Mouse (Mus musculus): ENCODE measurements around the gene Stk10. TPM values are rescaled to one million over a fixed set of nuclear protein-coding genes. Genes with fewer than 3 reads are reported as not detected.
"Not testable (repeated sequence)": the region's sequence is repeated elsewhere in the genome, so short reads cannot be mapped to it uniquely, and the experiment has no call there.

The Stk10 gene
- 10 to 100 TPM in 1 of 2 experiments, 1 to 10 TPM in 1; 9.8 to 11.0 TPM for total RNA-seq (2021)

DNA sequence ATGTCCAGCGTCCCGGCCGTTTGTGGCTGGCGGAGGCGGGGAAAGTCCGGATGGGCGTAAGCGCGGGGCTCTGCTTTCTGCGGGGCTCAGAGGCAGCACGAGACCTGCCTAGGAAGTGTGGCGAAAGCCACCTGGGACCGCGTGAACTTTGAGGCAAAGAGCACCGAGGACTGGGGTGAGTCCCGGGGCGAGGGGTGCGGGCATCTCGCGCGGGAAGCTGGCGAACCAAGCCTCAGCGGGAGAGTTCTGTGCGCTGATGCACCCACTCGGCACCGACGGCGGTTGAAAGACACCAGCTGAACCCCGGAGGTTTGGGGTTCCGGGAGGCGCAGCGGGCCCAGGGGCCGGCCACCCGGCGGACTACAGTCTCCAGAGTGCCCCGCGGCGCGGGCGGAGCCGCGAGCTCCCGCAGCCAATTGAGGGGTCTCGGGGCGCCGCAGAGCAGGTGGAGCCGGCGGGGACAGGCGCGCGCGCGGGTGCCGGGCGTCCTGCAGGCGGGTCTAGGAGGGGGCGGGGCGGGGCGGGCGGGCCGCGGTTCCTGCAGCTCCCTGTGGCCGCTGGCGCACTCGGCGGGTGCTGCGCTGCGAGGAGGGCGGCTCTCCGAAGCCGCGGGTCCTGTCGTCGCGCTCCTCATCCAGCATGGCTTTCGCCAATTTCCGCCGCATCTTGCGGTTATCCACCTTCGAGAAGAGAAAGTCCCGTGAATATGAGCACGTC is at the start of gene Stk10:
TSS of gene Stk10 (plus strand) at position 541 of the 717 bp plus-strand sequence.
- DNase-seq (ENCODE audit: low spot score): peak; percentile 88
- intact Hi-C loops (cut with DNase I): loop anchor here (5.0 kb wide), 2 partner anchors 34 to 76 kb away; partner anchors contain the start of gene Ubtd2

- intact Hi-C loops (cut with DNase I): no loop called here
- DNase-seq (ENCODE audit: low spot score): no peak
These were observed 47.8 kb upstream of the Stk10 start for GRCm38 (mm10) chr11:32485290-32485689.

GRCm38 (mm10) chr11:32486621-32487020 is 46.5 kb upstream of the Stk10 start:
- intact Hi-C loops (cut with DNase I): no loop called here

GRCm38 (mm10) chr11:32487501-32487900 is 45.6 kb upstream of the Stk10 start:
- no peak for DNase-seq (ENCODE audit: low spot score)
- intact Hi-C loops (cut with DNase I): no loop called here

More at GRCm38 (mm10) chr11:32486621-32487020, 46.5 kb upstream of the Stk10 start:
- no peak for DNase-seq (ENCODE audit: low spot score)

DNA sequence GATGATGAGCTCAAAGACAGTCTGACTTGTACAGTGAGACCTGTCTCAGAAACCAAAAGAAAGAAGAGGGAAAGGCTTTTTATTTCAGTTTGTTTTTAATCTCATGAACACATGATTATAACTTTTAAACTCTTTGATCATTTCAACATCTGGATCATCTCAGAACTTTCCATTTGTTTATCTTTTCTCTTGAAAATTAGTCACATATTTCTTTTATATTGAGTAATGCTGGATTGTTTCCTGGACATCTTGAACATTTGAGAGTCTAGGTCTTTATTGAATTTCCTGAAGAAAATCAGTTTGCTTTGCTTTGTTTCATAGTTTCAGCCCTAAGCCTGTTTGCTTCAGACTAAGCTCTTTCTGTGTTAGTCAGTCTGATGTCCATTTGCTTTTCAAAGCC is 44.8 kb upstream of the Stk10 start:
- intact Hi-C loops (cut with DNase I): no loop called here
- no peak for DNase-seq (ENCODE audit: low spot score)

- no peak for DNase-seq (ENCODE audit: low spot score)
- intact Hi-C loops (cut with DNase I): no loop called here
These were observed 44.1 kb upstream of the Stk10 start for GRCm38 (mm10) chr11:32488808-32489670.

GRCm38 (mm10) chr11:32491079-32491478 is 42.0 kb upstream of the Stk10 start:
- no peak for DNase-seq (ENCODE audit: low spot score)
- intact Hi-C loops (cut with DNase I): loop anchor here (5.0 kb wide), 1 partner anchor 34 kb away; the partner anchor contains the start of gene Ubtd2

DNA sequence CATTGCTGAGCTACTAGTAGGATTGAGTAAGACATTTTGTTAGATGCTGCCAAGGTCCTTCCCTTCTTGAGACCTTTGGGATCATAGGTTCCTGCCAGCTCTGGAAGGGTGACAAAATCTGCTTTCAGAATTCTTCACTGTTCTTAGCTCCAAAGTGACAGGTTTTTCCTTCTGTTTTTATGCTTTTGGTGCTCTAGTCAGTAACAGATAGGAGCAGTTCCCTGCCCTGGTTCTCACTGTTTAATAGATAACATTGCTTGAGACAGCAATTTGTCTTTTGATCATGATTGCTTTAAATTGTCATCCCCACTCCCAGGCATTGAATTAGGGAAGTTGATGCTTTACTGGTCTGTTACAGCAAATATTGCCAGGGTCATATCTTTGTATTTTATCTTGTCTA is 39.8 kb upstream of the Stk10 start:
- intact Hi-C loops (cut with DNase I): loop anchor here (5.0 kb wide), 1 partner anchor 36 kb away; the partner anchor contains the start of gene Ubtd2

GRCm38 (mm10) chr11:32495283-32495682 is 37.8 kb upstream of the Stk10 start:
- intact Hi-C loops (cut with DNase I): no loop called here
- DNase-seq (ENCODE audit: low spot score): no peak

More for the DNA sequence above, 39.8 kb upstream of the Stk10 start:
- DNase-seq (ENCODE audit: low spot score): no peak

GRCm38 (mm10) chr11:32498757-32499535 is 34.2 kb upstream of the Stk10 start:
- intact Hi-C loops (cut with DNase I): no loop called here
- no peak for DNase-seq (ENCODE audit: low spot score)

GRCm38 (mm10) chr11:32499931-32500330 is 33.2 kb upstream of the Stk10 start:
- DNase-seq (ENCODE audit: low spot score): no peak
- intact Hi-C loops (cut with DNase I): no loop called here

DNA sequence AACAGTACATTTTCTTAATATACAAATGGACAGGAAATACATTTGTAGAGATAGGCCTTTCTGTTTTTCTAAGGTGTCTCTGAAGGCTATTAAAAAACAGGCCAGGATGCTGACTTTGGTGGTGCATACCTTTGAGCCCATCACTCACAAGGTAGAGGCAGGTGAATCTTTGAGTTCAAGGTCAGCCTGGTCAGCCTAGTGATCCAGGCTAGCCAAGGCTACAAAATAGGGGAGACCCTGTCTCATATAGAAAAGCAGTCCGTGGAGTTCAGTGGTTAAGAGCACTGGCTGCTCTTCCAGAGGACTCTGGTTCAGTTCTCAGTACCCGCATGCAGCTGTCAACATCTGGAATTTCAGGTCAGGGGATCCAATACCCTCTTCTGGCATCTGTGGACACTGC is 29.4 kb upstream of the Stk10 start:
- DNase-seq (ENCODE audit: low spot score): no peak
- intact Hi-C loops (cut with DNase I): no loop called here

- intact Hi-C loops (cut with DNase I): no loop called here
- no peak for DNase-seq (ENCODE audit: low spot score)
These were observed 27.9 kb upstream of the Stk10 start for GRCm38 (mm10) chr11:32505091-32505739.

DNA sequence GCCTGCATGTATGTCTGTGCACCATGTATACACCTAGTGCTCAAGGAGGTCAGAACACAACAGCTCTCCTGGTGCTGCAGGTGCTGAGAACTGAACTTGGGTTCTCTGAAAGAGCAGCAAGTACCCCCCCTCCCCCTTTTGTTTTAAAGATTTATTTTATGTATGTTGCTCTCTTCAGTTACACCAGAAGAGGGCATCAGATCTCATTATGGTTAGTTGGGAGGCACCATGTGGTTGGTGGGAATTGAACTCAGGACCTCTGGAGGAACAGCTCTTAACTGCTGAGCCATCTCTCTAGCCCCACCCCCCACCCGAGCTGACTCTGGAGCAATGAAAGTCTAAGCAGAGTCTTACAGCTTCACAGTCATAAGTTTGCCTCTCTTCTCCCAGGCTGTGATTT is 22.2 kb upstream of the Stk10 start:
- no peak for DNase-seq (ENCODE audit: low spot score)
- intact Hi-C loops (cut with DNase I): loop anchor here (5.0 kb wide), 1 partner anchor 76 kb away; no protein-coding TSS in a partner anchor

DNA sequence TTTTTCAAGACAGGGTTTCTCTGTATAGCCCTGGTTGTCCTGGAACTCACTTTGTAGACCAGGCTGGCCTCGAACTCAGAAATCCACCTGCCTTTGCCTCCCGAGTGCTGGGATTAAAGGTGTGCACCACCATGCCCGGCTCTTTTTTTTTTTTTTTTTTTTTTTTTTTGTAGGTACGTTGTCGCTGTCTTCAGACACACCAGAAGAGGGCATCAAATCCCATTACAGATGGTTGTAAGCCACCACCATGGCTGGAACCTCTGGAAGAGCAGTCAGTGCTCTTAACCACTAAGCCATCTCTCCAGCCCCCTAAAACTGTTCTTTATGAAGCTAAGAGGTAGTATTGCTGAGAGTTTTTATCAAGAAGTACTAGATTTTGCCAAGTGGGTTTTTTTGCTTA is 18.3 kb upstream of the Stk10 start:
- DNase-seq (ENCODE audit: low spot score): not testable (repeated sequence)
- intact Hi-C loops (cut with DNase I): loop anchor here (5.0 kb wide), 1 partner anchor 72 kb away; no protein-coding TSS in a partner anchor

DNA sequence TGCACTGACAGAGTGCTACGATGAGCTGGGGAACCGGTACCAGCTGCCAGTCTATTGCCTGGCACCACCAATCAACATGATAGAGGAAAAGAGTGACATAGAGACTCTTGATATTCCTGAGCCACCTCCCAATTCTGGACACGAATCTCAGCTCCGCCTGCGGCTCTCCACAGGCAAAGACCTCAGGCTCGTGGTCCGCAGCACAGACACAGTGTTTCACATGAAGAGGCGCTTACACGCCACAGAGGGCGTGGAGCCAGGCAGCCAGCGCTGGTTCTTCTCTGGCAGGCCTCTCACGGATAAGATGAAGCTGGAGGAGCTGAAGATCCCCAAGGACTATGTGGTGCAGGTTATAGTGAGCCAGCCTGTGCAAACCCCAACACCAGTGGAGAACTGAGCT is 17.0 kb upstream of the Stk10 start:
- DNase-seq (ENCODE audit: low spot score): no peak
- intact Hi-C loops (cut with DNase I): no loop called here

- intact Hi-C loops (cut with DNase I): no loop called here
- no peak for DNase-seq (ENCODE audit: low spot score)
These were observed 16.0 kb upstream of the Stk10 start for GRCm38 (mm10) chr11:32516916-32517712.

- intact Hi-C loops (cut with DNase I): no loop called here
- no peak for DNase-seq (ENCODE audit: low spot score)
These were observed 14.3 kb upstream of the Stk10 start for GRCm38 (mm10) chr11:32518770-32519169.

- DNase-seq (ENCODE audit: low spot score): no peak
- intact Hi-C loops (cut with DNase I): no loop called here
These were observed 13.8 kb upstream of the Stk10 start for GRCm38 (mm10) chr11:32519354-32519753.

Measured in heart, postnatal 25 days (tissue).